Mouse (Mus musculus) heart, adult 2 months (tissue): ENCODE results near the gene Iqsec1.

Experiments
- CTCF ChIP-seq: fragments of 200-600 bp; IDR thresholded peaks from 2 replicates; pipeline ENCODE4 v1.8.1; 2022; ENCODE audit warnings: antibody characterized with exemption, mild to moderate bottlenecking, moderate library complexity
- EP300 ChIP-seq: fragments of 200-500 bp; IDR thresholded peaks from 2 replicates; pipeline ENCODE4 v1.6.1; 2011; ENCODE audit warnings: low read depth, low read length, control low read depth; ENCODE audit not compliant: insufficient read depth

DNA sequence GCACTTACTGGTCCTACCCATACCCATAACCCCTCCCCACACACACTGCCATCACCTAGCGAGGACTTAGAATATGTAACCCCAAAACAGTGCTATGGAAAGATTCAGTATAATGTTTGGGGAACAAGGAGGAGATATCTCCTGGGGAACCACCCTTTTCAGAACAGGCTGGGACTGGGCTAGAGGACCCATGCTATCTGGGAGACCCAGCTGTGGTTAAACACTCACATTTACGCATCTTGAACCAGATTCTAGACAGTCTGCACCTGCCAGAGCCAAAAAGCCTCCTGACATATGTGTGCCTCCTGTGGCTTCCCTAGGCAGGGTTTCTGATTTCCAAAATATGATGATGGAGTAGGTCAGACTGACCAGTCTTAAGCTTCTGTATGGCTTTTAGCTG is 287.7 kb downstream of the Iqsec1 start:
- no peak for TF ChIP-seq CTCF
- no peak for TF ChIP-seq EP300
